Comparison of ENCODE assay signal across 25 mouse cellular contexts in the genomic region with DNA sequence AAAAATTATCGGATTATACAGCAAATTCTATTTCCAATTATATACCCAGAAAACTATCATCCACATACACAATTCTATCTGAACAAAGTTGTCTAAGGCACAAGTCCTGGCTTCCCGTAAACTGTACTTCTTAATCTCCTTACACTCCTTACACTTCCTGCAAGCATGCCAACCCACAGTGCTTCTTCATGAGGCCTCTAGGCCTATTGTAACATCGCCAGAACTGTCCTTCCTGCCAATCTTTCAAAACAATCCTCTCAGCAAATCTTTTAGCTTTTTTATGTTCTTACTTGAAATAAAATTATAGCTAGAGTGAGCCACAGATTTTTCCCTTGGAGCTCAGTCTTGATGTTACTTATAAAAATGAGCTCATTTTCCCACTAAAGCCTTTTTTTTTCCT. TPM values are rescaled to one million over a fixed set of nuclear protein-coding genes. Genes with fewer than 3 reads are reported as not detected.
DNase-seq lines count a peak whose midpoint lies in the region; ATAC-seq lines count a peak whose summit lies in the region.
"Had no signal": no experiment of that assay in that cellular context is flagged by ENCODE, and none has a peak within 500 bp of the region (broad histone marks: within the 10 kb centered on the region; RNA-seq: fewer than 3 reads in every experiment).

No protein-coding gene starts in this region.

- DNase-seq in 3T3-L1 (ENCODE audit: low read depth, low spot score) (peak; percentile 65), 416B (ENCODE audit: low read depth) (peak; percentile 40), adipocyte (ENCODE audit: low spot score) (peak; percentile 87)
- DNase-seq in kidney, adult 9 months, result no peak
- DNase-seq in heart, postnatal 10 days, result no peak
- DNase-seq: adrenal gland, postnatal 10 days; adrenal gland, postnatal 36 days; B cell, adult 2 months; cerebellum, adult 2 months; cerebellum, adult 9-11 months; cerebellum, postnatal 25 days; gastrocnemius, postnatal 25 days; heart, adult 2 months had no signal

- H3K27ac ChIP-seq in kidney, embryonic 16.5 days (ENCODE audit: low read length), result no peak overlapping the region
- H3K27ac ChIP-seq: embryonic facial prominence, embryonic 12.5 days; embryonic facial prominence, embryonic 15.5 days; forebrain, embryonic 12.5 days; forebrain, embryonic 15.5 days; heart, adult 2 months; heart, embryonic 10.5 days; heart, embryonic 13.5 days; hindbrain, embryonic 12.5 days; hindbrain, embryonic 15.5 days; intestine, embryonic 15.5 days had no signal

- H3K4me2 ChIP-seq in kidney, embryonic 16.5 days (replicated peaks; ENCODE audit: low read depth, low read length), result no peak overlapping the region
- H3K4me2 ChIP-seq: embryonic facial prominence, embryonic 12.5 days; embryonic facial prominence, embryonic 15.5 days; forebrain, embryonic 12.5 days; forebrain, embryonic 15.5 days; heart, embryonic 13.5 days; hindbrain, embryonic 12.5 days; hindbrain, embryonic 15.5 days; intestine, embryonic 15.5 days had no signal

- intact Hi-C loops in heart, postnatal 10 days (cut with DNase I), result loop anchor here (10.0 kb wide), 1 partner anchor 333 kb away; the partner anchor contains the start of gene Macrod2

- no peak overlapping the region for H3K4me3 ChIP-seq in kidney, embryonic 16.5 days (ENCODE audit: low read length)
- H3K4me3 ChIP-seq: embryonic facial prominence, embryonic 12.5 days; embryonic facial prominence, embryonic 15.5 days; forebrain, embryonic 12.5 days; forebrain, embryonic 15.5 days; heart, adult 2 months; heart, embryonic 10.5 days; heart, embryonic 13.5 days; hindbrain, embryonic 12.5 days; hindbrain, embryonic 15.5 days; intestine, embryonic 15.5 days had no signal

- H3K27me3 ChIP-seq in kidney, embryonic 16.5 days (ENCODE audit: insufficient read depth, low read length), result no peaks in the 10 kb centered on the region
- H3K27me3 ChIP-seq: CH12.LX; embryonic facial prominence, embryonic 12.5 days; embryonic facial prominence, embryonic 15.5 days; forebrain, embryonic 12.5 days; forebrain, embryonic 15.5 days; heart, embryonic 13.5 days; hindbrain, embryonic 12.5 days; hindbrain, embryonic 15.5 days; intestine, embryonic 15.5 days had no signal

- ATAC-seq in kidney, embryonic 16.5 days (ENCODE audit: low FRiP score, low TSS enrichment), result no peak
- ATAC-seq: activated CD4-positive, CD25-positive, alpha-beta regulatory T cell, adult 4 months; forebrain, embryonic 15.5 days; intestine, embryonic 15.5 days had no signal

- H3K9me3 ChIP-seq in kidney, embryonic 16.5 days (ENCODE audit: low read length), result no peaks in the 10 kb centered on the region
- H3K9me3 ChIP-seq: embryonic facial prominence, embryonic 12.5 days; embryonic facial prominence, embryonic 15.5 days; forebrain, embryonic 12.5 days; forebrain, embryonic 15.5 days; heart, embryonic 10.5 days; heart, embryonic 13.5 days; hindbrain, embryonic 12.5 days; hindbrain, embryonic 15.5 days; intestine, embryonic 15.5 days had no signal

- 90% methylated on average over 3 of the region's 3 CpGs for WGBS in kidney, embryonic 16.5 days

- H3K9ac ChIP-seq in kidney, embryonic 16.5 days (replicated peaks; ENCODE audit: low read length), result no peak overlapping the region
- H3K9ac ChIP-seq: embryonic facial prominence, embryonic 12.5 days; embryonic facial prominence, embryonic 15.5 days; forebrain, embryonic 12.5 days; forebrain, embryonic 15.5 days; heart, embryonic 13.5 days; hindbrain, embryonic 12.5 days; hindbrain, embryonic 15.5 days; intestine, embryonic 15.5 days had no signal

- 0 out of 2 replicates have a peak, but pooled peaks cover 6% of the 10 kb centered on the region for H3K4me1 ChIP-seq in kidney, embryonic 16.5 days (ENCODE audit: insufficient read depth, low read length)
- H3K4me1 ChIP-seq: heart, embryonic 10.5 days; intestine, embryonic 15.5 days had no signal

- H3K36me3 ChIP-seq in kidney, embryonic 16.5 days (ENCODE audit: insufficient read depth, low read length), result 0 out of 2 replicates have a peak, but pooled peaks cover 4% of the 10 kb centered on the region
- H3K36me3 ChIP-seq: embryonic facial prominence, embryonic 12.5 days; intestine, embryonic 15.5 days had no signal

RNA-seq across cellular contexts. Expression of gene Tasp1, which starts 5.1 kb away (rescaled TPM):
- polyA plus RNA-seq in kidney, embryonic 16.5 days (2015; fragmentation: Nextera tagmentation; extraction: Ambion mirVana), result 20.5 and 21.5 TPM in 2 replicates
- 1 to 10 TPM; 6.7 to 7.1 TPM for total RNA-seq in heart, postnatal 10 days (2021)

Comparison
In these comparisons a context has a peak if more than half of its experiments do, and no peak if none do; other contexts are left out.
1. DNase-seq: peak in 3T3-L1 (single experiment), 416B (single experiment) and adipocyte (single experiment); none in kidney, adult 9 months (single experiment) and heart, postnatal 10 days (0 of 2).